Mouse (Mus musculus): Measurements from ENCODE around the gene Mrap2. TPM values are rescaled to one million over a fixed set of nuclear protein-coding genes. Genes with fewer than 3 reads are reported as not detected.

Gene Mrap2
- 2.5 and 5.2 TPM in 2 replicates for polyA plus RNA-seq (2021; fragmentation: Nextera tagmentation)
- long read RNA-seq, experiment 1, partial matches to known transcripts: 0 of 5 reads
- long read RNA-seq, experiment 1, other reads (novel, unspliced or antisense): 2 of 5 reads
- long read RNA-seq, experiment 2, partial matches to known transcripts: 1 of 9 reads
- long read RNA-seq, experiment 2, other reads (novel, unspliced or antisense): 5 of 9 reads

GRCm38 (mm10) chr9:87144106-87144505 is at the start of gene Mrap2:
Gene Mrap2 (plus strand): TSS chr9:87144306.

Other genes starting within 250 kb of the Mrap2 start
- gene Ripply2, start 128.8 kb upstream of the Mrap2 start, polyA plus RNA-seq (2021; fragmentation: Nextera tagmentation): 18.2 and 25.6 TPM in 2 replicates
- 28.9 and 32.3 TPM in 2 replicates for gene Cyb5r4, start 122.3 kb upstream of the Mrap2 start, polyA plus RNA-seq (2021; fragmentation: Nextera tagmentation)
- gene Cep162, start 111.2 kb downstream of the Mrap2 start, polyA plus RNA-seq (2021; fragmentation: Nextera tagmentation): 1.3 and 2.0 TPM in 2 replicates